Mouse (Mus musculus): ENCODE measurements around the gene Pafah1b2.

DNA sequence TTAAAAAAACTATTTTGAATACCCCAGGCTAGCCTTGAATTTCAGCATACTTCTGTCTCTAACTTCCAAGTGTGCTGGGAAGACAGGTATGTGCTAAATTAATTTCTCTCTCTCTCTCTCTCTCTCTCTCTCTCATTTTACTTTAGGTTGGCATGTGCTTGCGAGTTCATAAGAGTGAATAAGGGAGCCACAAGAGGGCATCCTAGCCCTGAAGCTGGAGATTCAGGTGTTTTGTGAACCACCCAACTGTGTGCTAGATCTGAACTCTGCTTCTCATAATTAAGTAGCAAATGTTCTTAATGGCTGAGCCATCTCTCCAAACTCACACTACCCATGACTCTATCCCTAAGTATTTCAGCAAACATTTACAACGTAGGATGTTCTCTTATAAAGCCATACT is 35.6 kb downstream of the Pafah1b2 start:
- TF ChIP-seq CTCF (IDR thresholded peaks at IDR 0.05; ENCODE audit: extremely low read depth, insufficient read length, insufficient replicate concordance, low read depth, low read length) = no peak
- no peak for TF ChIP-seq POLR2A (IDR thresholded peaks at IDR 0.05; ENCODE audit: low read depth, low read length)
